Comparison of ENCODE assay signal across 29 mouse cellular contexts in genomic region chr6:93581141-93581540, GRCm38 (mm10).
"Had no signal": no experiment of that assay in that cellular context is flagged by ENCODE, and none has a peak within 500 bp of the region (broad histone marks: within the 10 kb centered on the region; RNA-seq: fewer than 3 reads in every experiment).

No protein-coding gene starts in this region.

- H3K27me3 ChIP-seq: limb, embryonic 12.5 days; limb, embryonic 13.5 days; limb, embryonic 15.5 days; liver, embryonic 12.5 days; liver, embryonic 13.5 days; liver, embryonic 15.5 days; lung, embryonic 15.5 days; megakaryocyte, embryonic 14.5 days; midbrain, embryonic 13.5 days; midbrain, embryonic 15.5 days; neural tube, embryonic 12.5 days had no signal

- H3K9ac ChIP-seq: limb, embryonic 12.5 days; limb, embryonic 13.5 days; limb, embryonic 15.5 days; liver, embryonic 12.5 days; liver, embryonic 13.5 days; liver, embryonic 14.5 days; liver, embryonic 15.5 days; liver, postnatal 0 days; lung, embryonic 14.5 days; lung, embryonic 15.5 days; midbrain, embryonic 12.5 days; midbrain, embryonic 13.5 days; midbrain, embryonic 15.5 days; neural tube, embryonic 12.5 days had no signal

- H3K27ac ChIP-seq: left cerebral cortex, adult 2 months; limb, embryonic 10.5 days; limb, embryonic 12.5 days; limb, embryonic 13.5 days; limb, embryonic 15.5 days; liver, embryonic 12.5 days; liver, embryonic 13.5 days; liver, embryonic 14.5 days; liver, embryonic 15.5 days; lung, embryonic 15.5 days; macrophage; midbrain, embryonic 12.5 days; midbrain, embryonic 13.5 days; midbrain, embryonic 15.5 days; neural tube, embryonic 12.5 days had no signal

- H3K4me2 ChIP-seq: limb, embryonic 12.5 days; limb, embryonic 13.5 days; limb, embryonic 15.5 days; liver, embryonic 11.5 days; liver, embryonic 12.5 days; liver, embryonic 13.5 days; liver, embryonic 15.5 days; lung, embryonic 14.5 days; lung, embryonic 15.5 days; midbrain, embryonic 12.5 days; midbrain, embryonic 13.5 days; midbrain, embryonic 15.5 days; neural tube, embryonic 12.5 days had no signal

- H3K36me3 ChIP-seq: limb, embryonic 10.5 days; limb, embryonic 12.5 days; limb, embryonic 13.5 days; limb, embryonic 15.5 days; liver, embryonic 12.5 days; liver, embryonic 13.5 days; liver, embryonic 15.5 days; lung, embryonic 15.5 days; midbrain, embryonic 12.5 days; midbrain, embryonic 13.5 days; midbrain, embryonic 15.5 days; neural tube, embryonic 12.5 days had no signal

- H3K4me1 ChIP-seq: limb, embryonic 10.5 days; limb, embryonic 12.5 days; limb, embryonic 13.5 days; limb, embryonic 15.5 days; liver, embryonic 12.5 days; liver, embryonic 13.5 days; liver, embryonic 15.5 days; lung, embryonic 15.5 days; megakaryocyte, embryonic 14.5 days; midbrain, embryonic 15.5 days; neural tube, embryonic 12.5 days had no signal

- ATAC-seq: liver, embryonic 12.5 days; liver, postnatal 0 days; lung, postnatal 0 days; midbrain, embryonic 15.5 days had no signal

- H3K4me3 ChIP-seq: left cerebral cortex, adult 2 months; limb, embryonic 10.5 days; limb, embryonic 12.5 days; limb, embryonic 13.5 days; limb, embryonic 15.5 days; liver, embryonic 12.5 days; liver, embryonic 13.5 days; liver, embryonic 15.5 days; lung, embryonic 15.5 days; megakaryocyte, embryonic 14.5 days; midbrain, embryonic 12.5 days; midbrain, embryonic 13.5 days; midbrain, embryonic 15.5 days; myocyte; neural tube, embryonic 12.5 days had no signal

- DNase-seq: left cerebral cortex, postnatal 4 days; liver; liver, embryonic 13.5 days; liver, postnatal 0 days; lung, adult 18-20 months; lung, adult 2 months; lung, embryonic 14.5 days; lung, postnatal 10 days; lung, postnatal 14 days; lung, postnatal 36 days; lung, postnatal 4 days had no signal

- H3K9me3 ChIP-seq: limb, embryonic 10.5 days; limb, embryonic 12.5 days; limb, embryonic 13.5 days; limb, embryonic 15.5 days; liver, embryonic 12.5 days; liver, embryonic 13.5 days; liver, embryonic 15.5 days; lung, embryonic 15.5 days; megakaryocyte, embryonic 14.5 days; midbrain, embryonic 12.5 days; midbrain, embryonic 13.5 days; midbrain, embryonic 15.5 days; neural tube, embryonic 12.5 days had no signal
